Mouse (Mus musculus) liver, embryonic 15.5 days (tissue): ENCODE data around the gene Mmp25. TPM values are rescaled to one million over a fixed set of nuclear protein-coding genes. Genes with fewer than 3 reads are reported as not detected.
A peak's percentile ranks its signal among the peaks of the same experiment; 100 is the strongest.

Experiments used
- ATAC-seq: fragments of 200-750 bp; cut with Nextera tagmentation; 2 replicates; pipeline ENCODE4 v1.8.0; 2017; ENCODE audit warnings: moderate number of reproducible peaks, mild to moderate bottlenecking, moderate library complexity; ENCODE audit not compliant: insufficient read depth
- H3K27ac ChIP-seq: fragments of 300-500 bp; sonication (generic); replicated peaks from 2 replicates; pipeline ENCODE4 v1.5.1; 2015; ENCODE audit warnings: mild to moderate bottlenecking, inconsistent platforms
- H3K27me3 ChIP-seq: fragments of 300-500 bp; sonication (generic); 2 replicates; pipeline ENCODE4 v1.6.1; 2015; ENCODE audit warnings: mild to moderate bottlenecking, inconsistent platforms
- H3K36me3 ChIP-seq: fragments of 300-500 bp; sonication (generic); replicated peaks from 2 replicates; pipeline ENCODE4 v1.6.1; 2015; ENCODE audit warnings: moderate library complexity, mild to moderate bottlenecking, inconsistent platforms
- H3K4me1 ChIP-seq: fragments of 300-500 bp; sonication (generic); replicated peaks from 2 replicates; pipeline ENCODE4 v1.6.1; 2015; ENCODE audit warnings: inconsistent platforms
- H3K4me2 ChIP-seq: fragments of 300-500 bp; sonication (generic); 2 replicates; pipeline ENCODE4 v1.6.1; 2015; ENCODE audit warnings: moderate library complexity, mild to moderate bottlenecking, inconsistent platforms
- H3K4me3 ChIP-seq: fragments of 300-500 bp; sonication (generic); replicated peaks from 2 replicates; pipeline ENCODE4 v1.5.1; 2015; ENCODE audit warnings: mild to moderate bottlenecking, inconsistent platforms
- H3K9ac ChIP-seq: fragments of 300-500 bp; sonication (generic); 2 replicates; pipeline ENCODE4 v1.6.1; 2015; ENCODE audit warnings: moderate library complexity, mild to moderate bottlenecking, inconsistent platforms
- H3K9me3 ChIP-seq: fragments of 300-500 bp; sonication (generic); replicated peaks from 2 replicates; pipeline ENCODE4 v1.6.1; 2016; ENCODE audit warnings: inconsistent platforms
- WGBS: fragments of 180-500 bp; shearing (Covaris S2); methylation state at CpG from one replicate; pipeline ENCODE4 v1.1.7; 2015; ENCODE audit warnings: mixed read lengths; ENCODE audit not compliant: insufficient replicate concordance; 5-methylcytosine and 5-hydroxymethylcytosine counted together
- polyA plus RNA-seq: library from polyadenylated mRNA; unstranded; fragments of >200 nt; fragmentation: Nextera tagmentation; extraction: Ambion mirVana; gene quantifications from 2 replicates; pipeline ENCODE4 v1.2.1, GENCODE M21; 2015

The Mmp25 gene
- polyA plus RNA-seq, 1 experiment from 2014 or later: 0.40 TPM

GRCm38 (mm10) chr17:23676473-23677031 lies 31.5 kb upstream of the Mmp25 start:
- Histone ChIP-seq H3K36me3 (no peaks in the 10 kb centered on the region), H3K9ac (peak overlapping the region; percentile 42; the same call in 1 of the 2 replicates), H3K27ac (no peak overlapping the region), H3K4me1 (peaks cover 55% of the 10 kb centered on the region), H3K4me2 (peak overlapping the region; percentile 92), H3K9me3 (no peaks in the 10 kb centered on the region), H3K27me3 (peaks cover 74% of the 10 kb centered on the region), H3K4me3 (peak overlapping the region; percentile 63)
- WGBS: under 1% methylated on average over 37 of the region's 37 CpGs
- ATAC-seq: no peak

GRCm38 (mm10) chr17:23675564-23676281 lies 30.6 kb upstream of the Mmp25 start:
- no peak overlapping the region for H3K27ac ChIP-seq
- peaks cover 65% of the 10 kb centered on the region for H3K27me3 ChIP-seq
- H3K36me3 ChIP-seq: no peaks in the 10 kb centered on the region
- H3K4me3 ChIP-seq: peak overlapping the region; percentile 63
- WGBS: 13% methylated on average over 15 of the region's 15 CpGs
- H3K9ac ChIP-seq: no peak overlapping the region
- H3K9me3 ChIP-seq: no peaks in the 10 kb centered on the region
- peaks cover 55% of the 10 kb centered on the region for H3K4me1 ChIP-seq
- no peak for ATAC-seq
- peak overlapping the region; percentile 92 for H3K4me2 ChIP-seq

- ATAC-seq: no peak
- H3K36me3 ChIP-seq: peaks cover 5% of the 10 kb centered on the region; the same call in 1 of the 2 replicates
- no peak overlapping the region for H3K4me2 ChIP-seq
- H3K27ac ChIP-seq: no peak overlapping the region
- peaks cover 55% of the 10 kb centered on the region for H3K4me1 ChIP-seq
- no peak overlapping the region; the same call in 1 of the 2 replicates for H3K9ac ChIP-seq
- H3K27me3 ChIP-seq: peaks cover 59% of the 10 kb centered on the region
- 49% methylated on average over 5 of the region's 5 CpGs for whole genome bisulfite sequencing
- peak overlapping the region; percentile 74; the same call in 1 of the 2 replicates for H3K4me3 ChIP-seq
- no peaks in the 10 kb centered on the region for H3K9me3 ChIP-seq
Measured at GRCm38 (mm10) chr17:23675127-23675526, 30.1 kb upstream of the Mmp25 start.

- H3K9me3 ChIP-seq: no peaks in the 10 kb centered on the region
- H3K36me3 ChIP-seq: peaks cover 13% of the 10 kb centered on the region
- H3K27ac ChIP-seq: no peak overlapping the region; the same call in 1 of the 2 replicates
- 38% methylated on average over 9 of the region's 9 CpGs for WGBS
- peaks cover 53% of the 10 kb centered on the region for H3K4me1 ChIP-seq
- ATAC-seq: no peak
- peaks cover 52% of the 10 kb centered on the region for H3K27me3 ChIP-seq
- peak overlapping the region; percentile 74 for H3K4me3 ChIP-seq
- H3K4me2 ChIP-seq: peak overlapping the region; percentile 81
- H3K9ac ChIP-seq: peak overlapping the region; percentile 58
Measured at GRCm38 (mm10) chr17:23674271-23674952, 29.3 kb upstream of the Mmp25 start.

GRCm38 (mm10) chr17:23673424-23674073 lies 28.5 kb upstream of the Mmp25 start, which contains the start of the genes Hcfc1r1 and Thoc6:
Gene Hcfc1r1 (plus strand): TSS chr17:23673596.
Gene Thoc6 (minus strand): TSS chr17:23673882.
- Histone ChIP-seq H3K27ac (peak within 1 kb of the TSS; percentile 61), H3K27me3 (peaks cover 44% of the 10 kb centered on the region), H3K4me2 (peak within 1 kb of the TSS; percentile 81), H3K4me1 (peaks cover 51% of the 10 kb centered on the region), H3K36me3 (peaks cover 21% of the 10 kb centered on the region), H3K9ac (peak within 1 kb of the TSS; percentile 58), H3K9me3 (no peaks in the 10 kb centered on the region), H3K4me3 (peak within 1 kb of the TSS; percentile 74)
- under 1% methylated on average over 45 of the region's 45 CpGs for WGBS
- ATAC-seq: peak; percentile 95

- Histone ChIP-seq H3K36me3 (peaks cover 22% of the 10 kb centered on the region), H3K27ac (no peak overlapping the region), H3K4me1 (peaks cover 48% of the 10 kb centered on the region), H3K9me3 (no peaks in the 10 kb centered on the region), H3K4me3 (peak overlapping the region; percentile 74), H3K27me3 (peaks cover 36% of the 10 kb centered on the region), H3K4me2 (peak overlapping the region; percentile 81), H3K9ac (peak overlapping the region; percentile 42; the same call in 1 of the 2 replicates)
- 47% methylated on average over 3 of the region's 3 CpGs for WGBS
- no peak for ATAC-seq
Measured at GRCm38 (mm10) chr17:23672761-23673160, 27.7 kb upstream of the Mmp25 start.

GRCm38 (mm10) chr17:23671519-23671918 lies 26.4 kb upstream of the Mmp25 start:
- H3K9ac ChIP-seq: no peak overlapping the region
- H3K4me3 ChIP-seq: no peak overlapping the region
- H3K27ac ChIP-seq: no peak overlapping the region
- no peak overlapping the region for H3K4me2 ChIP-seq
- WGBS: 63% methylated on average over 3 of the region's 3 CpGs
- peaks cover 36% of the 10 kb centered on the region for H3K4me1 ChIP-seq
- H3K9me3 ChIP-seq: no peaks in the 10 kb centered on the region
- H3K27me3 ChIP-seq: peaks cover 23% of the 10 kb centered on the region
- ATAC-seq: no peak
- peaks cover 26% of the 10 kb centered on the region for H3K36me3 ChIP-seq

GRCm38 (mm10) chr17:23670516-23671074 lies 25.5 kb upstream of the Mmp25 start:
- ATAC-seq: no peak
- Histone ChIP-seq H3K36me3 (peaks cover 26% of the 10 kb centered on the region), H3K9me3 (no peaks in the 10 kb centered on the region), H3K27ac (no peak overlapping the region), H3K4me3 (no peak overlapping the region), H3K4me1 (peaks cover 27% of the 10 kb centered on the region), H3K9ac (no peak overlapping the region), H3K27me3 (peaks cover 14% of the 10 kb centered on the region), H3K4me2 (no peak overlapping the region)
- WGBS: 75% methylated on average over 7 of the region's 7 CpGs

- Histone ChIP-seq H3K27ac (no peak overlapping the region), H3K27me3 (peaks cover 34% of the 10 kb centered on the region), H3K4me3 (no peak overlapping the region), H3K9ac (no peak overlapping the region), H3K9me3 (no peaks in the 10 kb centered on the region), H3K4me1 (peaks cover 5% of the 10 kb centered on the region; the same call in 1 of the 2 replicates), H3K36me3 (peaks cover 24% of the 10 kb centered on the region), H3K4me2 (no peak overlapping the region)
- 73% methylated on average over 14 of the region's 14 CpGs for WGBS
- no peak for ATAC-seq
Measured at GRCm38 (mm10) chr17:23665511-23665910, 20.4 kb upstream of the Mmp25 start.

- H3K36me3 ChIP-seq: peaks cover 15% of the 10 kb centered on the region
- H3K27me3 ChIP-seq: peaks cover 43% of the 10 kb centered on the region
- H3K4me1 ChIP-seq: peaks cover 8% of the 10 kb centered on the region; the same call in 1 of the 2 replicates
- H3K4me2 ChIP-seq: no peak overlapping the region
- ATAC-seq: no peak
- H3K27ac ChIP-seq: no peak overlapping the region
- no peaks in the 10 kb centered on the region for H3K9me3 ChIP-seq
- H3K9ac ChIP-seq: no peak overlapping the region
- 23% methylated on average over 5 of the region's 5 CpGs for WGBS
- H3K4me3 ChIP-seq: no peak overlapping the region
Measured at GRCm38 (mm10) chr17:23664556-23665021, 19.5 kb upstream of the Mmp25 start.
